8 mouse cellular contexts compared by ENCODE assay signal in the genomic region with DNA sequence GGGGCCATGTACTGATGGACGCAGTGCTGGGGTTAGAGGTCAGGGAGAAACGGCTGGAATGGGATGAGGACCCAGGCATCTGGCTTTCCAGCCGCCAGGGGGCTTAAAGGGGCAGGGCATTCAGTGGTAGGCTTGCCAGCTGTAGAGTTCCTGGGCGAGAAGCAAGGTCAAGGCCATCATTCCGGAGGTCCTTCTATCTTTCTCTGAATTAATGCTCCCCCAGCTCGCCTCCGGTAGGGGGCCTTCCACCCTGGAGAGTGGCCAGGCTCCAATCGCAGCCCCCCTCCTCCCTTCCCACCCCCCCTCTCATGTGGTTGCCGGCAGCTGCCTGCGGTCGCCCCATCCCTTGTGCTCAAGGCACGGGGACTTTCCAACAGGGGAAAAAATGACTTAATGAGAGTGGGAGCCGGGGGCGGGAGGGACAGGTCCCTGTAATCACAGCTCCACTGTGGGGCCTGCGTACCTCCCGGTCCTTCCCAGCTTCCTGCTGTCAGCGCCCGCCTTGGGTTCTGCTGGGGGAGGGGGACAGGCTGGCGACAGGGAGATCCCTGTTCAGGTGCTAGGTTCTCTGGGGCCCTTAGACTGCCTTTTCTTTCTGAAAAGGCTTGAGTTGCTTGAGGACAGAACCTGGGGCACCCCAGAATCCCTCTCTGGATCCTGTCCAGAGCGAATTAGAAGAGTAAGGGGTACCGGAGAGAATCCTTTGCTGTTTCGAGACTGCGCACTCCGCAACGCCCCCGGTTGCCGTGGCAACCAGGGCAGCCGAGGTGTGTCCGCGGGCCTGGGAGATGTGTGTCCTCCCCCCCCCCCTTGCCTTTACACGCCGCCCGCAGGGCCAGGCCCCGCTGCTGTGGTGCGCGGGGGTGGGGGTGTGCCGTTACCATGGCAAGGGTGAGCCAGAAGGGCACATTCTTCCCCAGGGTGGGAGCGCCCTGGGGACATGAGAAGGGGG. TPM values are rescaled to one million over a fixed set of nuclear protein-coding genes. Genes with fewer than 3 reads are reported as not detected.
A peak's percentile ranks its signal among the peaks of the same experiment; 100 is the strongest.
DNase-seq lines count a peak whose midpoint lies in the region; ATAC-seq and TF ChIP-seq lines count a peak whose summit lies in the region.

No protein-coding gene starts in this region.

- no peak for TF ChIP-seq POLR2A in cortical plate, adult 2 months (IDR thresholded peaks at IDR 0.05; ENCODE audit: extremely low read depth, insufficient read depth, low read length)

- DNase-seq in heart, adult 9 months (ENCODE audit: low spot score in 2 of 2), result no peak
- peak; percentile 45 to 48 for DNase-seq in CD8-positive naive resting alpha-beta T cell, adult 2 months (ENCODE audit: low read depth in 2 of 2, low spot score in 2 of 2)
- DNase-seq in liver, embryonic 11.5 days (ENCODE audit: low spot score), result no peak
- peak; percentile 78 for DNase-seq in right cerebral cortex, adult 18-20 months
- DNase-seq in cerebellum, adult 18-20 months, result no peak

- H3K9ac ChIP-seq in heart, embryonic 13.5 days, result peak overlapping the region; percentile 64
- H3K9ac ChIP-seq in hindbrain, embryonic 12.5 days, result 0 out of 2 replicates have a peak overlapping the region, but pooled peaks have one; percentile 43
- no peak overlapping the region for H3K9ac ChIP-seq in liver, embryonic 11.5 days (ENCODE audit: low read depth, low read length)

- ATAC-seq in heart, embryonic 13.5 days (ENCODE audit: extremely low read depth, insufficient number of reproducible peaks, low FRiP score, low TSS enrichment), result no peak
- ATAC-seq in hindbrain, embryonic 12.5 days (ENCODE audit: low FRiP score), result peak; percentile 55
- no peak for ATAC-seq in liver, embryonic 11.5 days (replicated peaks; ENCODE audit: low FRiP score)

- H3K9me3 ChIP-seq in heart, embryonic 13.5 days, result no peaks in the 10 kb centered on the region
- no peaks in the 10 kb centered on the region for H3K9me3 ChIP-seq in hindbrain, embryonic 12.5 days (replicated peaks)
- no peaks in the 10 kb centered on the region for H3K9me3 ChIP-seq in liver, embryonic 11.5 days (ENCODE audit: control insufficient read depth, low read length)

- H3K36me3 ChIP-seq in heart, embryonic 13.5 days, result no peaks in the 10 kb centered on the region
- H3K36me3 ChIP-seq in hindbrain, embryonic 12.5 days, result no peaks in the 10 kb centered on the region
- H3K36me3 ChIP-seq in liver, embryonic 11.5 days (ENCODE audit: control insufficient read depth, insufficient read depth, low read length), result no peaks in the 10 kb centered on the region

- peak overlapping the region; percentile 43 for H3K4me3 ChIP-seq in heart, embryonic 13.5 days
- peak overlapping the region; percentile 15 for H3K4me3 ChIP-seq in cortical plate, adult 2 months (ENCODE audit: insufficient read depth, low read length)
- peak overlapping the region; percentile 26 for H3K4me3 ChIP-seq in hindbrain, embryonic 12.5 days
- H3K4me3 ChIP-seq in liver, embryonic 11.5 days (ENCODE audit: low read depth, low read length), result 0 out of 2 replicates have a peak overlapping the region, but pooled peaks have one; percentile 5

- under 1% methylated on average over 38 of the region's 38 CpGs for WGBS in heart, embryonic 13.5 days
- WGBS in hindbrain, embryonic 12.5 days, result 0% methylated on average over 36 of the region's 38 CpGs
- WGBS in liver, embryonic 11.5 days, result 3% methylated on average over 34 of the region's 38 CpGs

- H3K27me3 ChIP-seq in heart, embryonic 13.5 days (replicated peaks), result peaks cover 98% of the 10 kb centered on the region
- peaks cover 78% of the 10 kb centered on the region for H3K27me3 ChIP-seq in hindbrain, embryonic 12.5 days
- H3K27me3 ChIP-seq in liver, embryonic 11.5 days (replicated peaks; ENCODE audit: control insufficient read depth, insufficient read depth, low read length), result peaks cover 91% of the 10 kb centered on the region

- H3K4me1 ChIP-seq in heart, embryonic 13.5 days, result peaks cover 41% of the 10 kb centered on the region
- H3K4me1 ChIP-seq in cortical plate, adult 2 months (ENCODE audit: control insufficient read depth, insufficient read depth, low read length), result peaks cover 2% of the 10 kb centered on the region
- H3K4me1 ChIP-seq in hindbrain, embryonic 12.5 days, result peaks cover 55% of the 10 kb centered on the region
- peaks cover 8% of the 10 kb centered on the region; the same call in 1 of the 2 replicates for H3K4me1 ChIP-seq in liver, embryonic 11.5 days (replicated peaks; ENCODE audit: control insufficient read depth, insufficient read depth, low read length)

- 0 out of 2 replicates have a peak, but pooled peaks have one; percentile 4 for TF ChIP-seq CTCF in cortical plate, adult 2 months (IDR thresholded peaks at IDR 0.05; ENCODE audit: extremely low read depth, insufficient read depth, low read length)

- H3K27ac ChIP-seq in heart, embryonic 13.5 days (replicated peaks), result no peak overlapping the region
- H3K27ac ChIP-seq in cortical plate, adult 2 months (ENCODE audit: insufficient read depth, low read length), result peak overlapping the region; percentile 58; the same call in 1 of the 2 replicates
- peak overlapping the region; percentile 73 for H3K27ac ChIP-seq in hindbrain, embryonic 12.5 days
- H3K27ac ChIP-seq in liver, embryonic 11.5 days (ENCODE audit: low read depth, low read length), result no peak overlapping the region

- H3K4me2 ChIP-seq in heart, embryonic 13.5 days, result peak overlapping the region; percentile 67
- peak overlapping the region; percentile 52 for H3K4me2 ChIP-seq in hindbrain, embryonic 12.5 days (replicated peaks)
- 0 out of 2 replicates have a peak overlapping the region, but pooled peaks have one; percentile 13 for H3K4me2 ChIP-seq in liver, embryonic 11.5 days

RNA-seq across cellular contexts. Expression of a gene that starts 15.3 kb away (rescaled TPM):
- polyA plus RNA-seq in heart, embryonic 13.5 days (2015; fragmentation: Nextera tagmentation; extraction: Ambion mirVana), result not detected in 2 replicates
- 8.1 and 8.8 TPM in 2 replicates for polyA plus RNA-seq in cortical plate, adult 2 months (2012; rRNA removed)
- 1.2 and 2.3 TPM in 2 replicates for polyA plus RNA-seq in hindbrain, embryonic 12.5 days (2016; fragmentation: Nextera tagmentation; extraction: Ambion mirVana)
- 0.10 and 0.22 TPM in 2 replicates for polyA plus RNA-seq in liver, embryonic 11.5 days (2014; fragmentation: Nextera tagmentation; extraction: Ambion mirVana)

RNA-seq across cellular contexts. Expression of a gene that starts 34.9 kb away (rescaled TPM):
- polyA plus RNA-seq in heart, embryonic 13.5 days (2015; fragmentation: Nextera tagmentation; extraction: Ambion mirVana), result 0.31 and 0.36 TPM in 2 replicates
- 1.2 and 2.2 TPM in 2 replicates for polyA plus RNA-seq in cortical plate, adult 2 months (2012; rRNA removed)
- 9.6 and 11.4 TPM in 2 replicates for polyA plus RNA-seq in hindbrain, embryonic 12.5 days (2016; fragmentation: Nextera tagmentation; extraction: Ambion mirVana)
- polyA plus RNA-seq in liver, embryonic 11.5 days (2014; fragmentation: Nextera tagmentation; extraction: Ambion mirVana), result 1.5 and 2.4 TPM in 2 replicates

RNA-seq across cellular contexts. Expression of a gene that starts 48.1 kb away (rescaled TPM):
- not detected in 2 replicates for polyA plus RNA-seq in heart, embryonic 13.5 days (2015; fragmentation: Nextera tagmentation; extraction: Ambion mirVana)
- 304 and 313 TPM in 2 replicates for polyA plus RNA-seq in cortical plate, adult 2 months (2012; rRNA removed)
- 6.9 and 7.5 TPM in 2 replicates for polyA plus RNA-seq in hindbrain, embryonic 12.5 days (2016; fragmentation: Nextera tagmentation; extraction: Ambion mirVana)
- polyA plus RNA-seq in liver, embryonic 11.5 days (2014; fragmentation: Nextera tagmentation; extraction: Ambion mirVana), result 0.35 and 0.36 TPM in 2 replicates

RNA-seq across cellular contexts. Expression of a gene that starts 57.6 kb away (rescaled TPM):
- polyA plus RNA-seq in heart, embryonic 13.5 days (2015; fragmentation: Nextera tagmentation; extraction: Ambion mirVana), result 4.2 and 7.2 TPM in 2 replicates
- polyA plus RNA-seq in cortical plate, adult 2 months (2012; rRNA removed), result 0.06 and 0.13 TPM in 2 replicates
- 0.21 and 0.38 TPM in 2 replicates for polyA plus RNA-seq in hindbrain, embryonic 12.5 days (2016; fragmentation: Nextera tagmentation; extraction: Ambion mirVana)
- not detected in 2 replicates for polyA plus RNA-seq in liver, embryonic 11.5 days (2014; fragmentation: Nextera tagmentation; extraction: Ambion mirVana)

Comparison
In these comparisons a context has a peak if more than half of its experiments do, and no peak if none do; other contexts are left out.
1. H3K27ac ChIP-seq: peak in cortical plate, adult 2 months (single experiment) and hindbrain, embryonic 12.5 days (single experiment); none in heart, embryonic 13.5 days (single experiment) and liver, embryonic 11.5 days (single experiment).
2. H3K4me2 ChIP-seq: peak in every context shown above with its lines; median percentile 67 in heart, embryonic 13.5 days; 52 in hindbrain, embryonic 12.5 days; 13 in liver, embryonic 11.5 days.
3. DNase-seq: peak in CD8-positive naive resting alpha-beta T cell, adult 2 months (2 of 2) and right cerebral cortex, adult 18-20 months (single experiment); none in heart, adult 9 months (0 of 2), liver, embryonic 11.5 days (single experiment) and cerebellum, adult 18-20 months (0 of 2).
4. RNA of a gene that starts 48.1 kb away (polyA plus RNA-seq): 304 to 313 TPM in cortical plate, adult 2 months; 6.9 to 7.5 TPM in hindbrain, embryonic 12.5 days, 0.35 to 0.36 TPM in liver, embryonic 11.5 days and not detected in heart, embryonic 13.5 days; every median in the first group is over 10 times any median in the second.
5. Peak in every context shown above with its lines, with median percentiles within 50 percentile points of each other: H3K4me3 ChIP-seq.